Mouse (Mus musculus) hindbrain, embryonic 13.5 days (tissue): ENCODE measurements at regions not wholly inside any gene's neighbourhood (a gene's known extent, or its start where the extent isn't known, plus 50 kb on each side); places are given as distances from the start of the nearest gene placed in this dataset.
A peak's percentile ranks its signal among the peaks of the same experiment; 100 is the strongest.

Experiments used
- ATAC-seq: fragments of 200-750 bp; cut with Nextera tagmentation; 2 replicates; pipeline ENCODE4 v1.8.0; 2017; ENCODE audit warnings: moderate TSS enrichment; ENCODE audit not compliant: low FRiP score
- H3K27ac ChIP-seq: fragments of 300-500 bp; sonication (generic); 2 replicates; pipeline ENCODE4 v1.5.1; 2015; ENCODE audit warnings: inconsistent platforms, mild to moderate bottlenecking, moderate library complexity
- H3K27me3 ChIP-seq: fragments of 300-500 bp; sonication (generic); 2 replicates; pipeline ENCODE4 v1.6.1; 2015; ENCODE audit warnings: mild to moderate bottlenecking, inconsistent platforms
- H3K36me3 ChIP-seq: fragments of 300-500 bp; sonication (generic); 2 replicates; pipeline ENCODE4 v1.6.1; 2015; ENCODE audit warnings: mild to moderate bottlenecking, inconsistent platforms
- H3K4me1 ChIP-seq: fragments of 300-500 bp; sonication (generic); replicated peaks from 2 replicates; pipeline ENCODE4 v1.6.1; 2015; ENCODE audit warnings: inconsistent platforms
- H3K4me2 ChIP-seq: fragments of 300-500 bp; sonication (generic); 2 replicates; pipeline ENCODE4 v1.6.1; 2015; ENCODE audit warnings: inconsistent platforms, mild to moderate bottlenecking, moderate library complexity
- H3K4me3 ChIP-seq: fragments of 300-500 bp; sonication (generic); 2 replicates; pipeline ENCODE4 v1.5.1; 2015; ENCODE audit warnings: mild to moderate bottlenecking, inconsistent platforms
- H3K9ac ChIP-seq: fragments of 300-500 bp; sonication (generic); 2 replicates; pipeline ENCODE4 v1.6.1; 2015; ENCODE audit warnings: mild to moderate bottlenecking, inconsistent platforms
- H3K9me3 ChIP-seq: fragments of 300-500 bp; sonication (generic); 2 replicates; pipeline ENCODE4 v1.6.1; 2016; ENCODE audit warnings: inconsistent platforms
- WGBS: fragments of 180-500 bp; shearing (Covaris S2); methylation state at CpG from one replicate; pipeline ENCODE4 v1.1.7; 2015; 5-methylcytosine and 5-hydroxymethylcytosine counted together

DNA sequence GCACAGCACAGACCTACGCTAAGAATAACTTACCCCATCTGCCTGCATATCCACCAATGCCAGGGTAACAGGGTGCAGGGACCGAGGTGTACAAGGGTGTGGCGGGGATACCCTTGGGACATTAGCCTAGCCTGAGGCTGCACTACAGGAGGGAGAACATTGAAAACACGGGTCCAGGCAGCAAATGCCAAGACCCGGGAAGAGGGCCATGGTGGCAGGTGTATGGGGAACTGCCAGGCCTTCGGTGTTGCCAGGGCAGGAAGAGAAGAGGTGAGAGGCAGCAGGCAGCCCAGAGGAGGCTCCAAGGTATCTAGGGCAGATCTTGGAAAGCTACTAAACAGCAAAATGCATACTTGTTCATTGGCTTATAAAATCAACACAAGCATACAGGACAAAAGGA lies 85.7 kb upstream of the Atp1a1 start:
- no peak for ATAC-seq
- H3K4me2 ChIP-seq = no peak overlapping the region
- no peak overlapping the region for H3K4me3 ChIP-seq
- H3K9ac ChIP-seq = no peak overlapping the region
- H3K27ac ChIP-seq = no peak overlapping the region
- H3K9me3 ChIP-seq = no peaks in the 10 kb centered on the region
- no peaks in the 10 kb centered on the region for H3K27me3 ChIP-seq
- H3K36me3 ChIP-seq = no peaks in the 10 kb centered on the region
- 86% methylated on average over 6 of the region's 6 CpGs for WGBS
- no peaks in the 10 kb centered on the region for H3K4me1 ChIP-seq

DNA sequence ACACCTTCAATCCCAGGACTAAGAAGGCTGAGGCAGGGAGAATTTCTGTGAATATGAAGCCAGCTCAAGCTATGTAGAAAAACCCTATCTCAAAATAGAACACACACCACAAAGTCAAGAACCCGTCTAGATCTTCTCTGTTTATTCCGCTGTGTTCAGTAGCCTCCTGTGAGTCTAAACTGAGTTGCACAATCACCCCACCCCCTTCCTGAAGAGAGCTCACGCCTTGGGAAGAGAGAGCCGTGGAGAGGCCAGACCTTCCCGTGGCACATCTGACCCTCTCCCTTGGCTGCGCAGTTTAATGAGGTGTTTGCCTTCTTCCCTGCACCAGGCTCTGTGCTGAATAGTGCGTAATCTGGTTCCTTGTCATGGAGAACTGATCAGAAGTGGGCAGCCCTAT lies 80.7 kb upstream of the Atp1a1 start:
- H3K4me2 ChIP-seq = no peak overlapping the region
- no peak overlapping the region for H3K9ac ChIP-seq
- 68% methylated on average over 7 of the region's 7 CpGs for WGBS
- H3K9me3 ChIP-seq = peaks cover 7% of the 10 kb centered on the region; the same call in 1 of the 2 replicates
- H3K36me3 ChIP-seq = no peaks in the 10 kb centered on the region
- ATAC-seq = no peak
- no peaks in the 10 kb centered on the region for H3K27me3 ChIP-seq
- H3K27ac ChIP-seq = no peak overlapping the region
- H3K4me3 ChIP-seq = no peak overlapping the region
- H3K4me1 ChIP-seq = no peaks in the 10 kb centered on the region

DNA sequence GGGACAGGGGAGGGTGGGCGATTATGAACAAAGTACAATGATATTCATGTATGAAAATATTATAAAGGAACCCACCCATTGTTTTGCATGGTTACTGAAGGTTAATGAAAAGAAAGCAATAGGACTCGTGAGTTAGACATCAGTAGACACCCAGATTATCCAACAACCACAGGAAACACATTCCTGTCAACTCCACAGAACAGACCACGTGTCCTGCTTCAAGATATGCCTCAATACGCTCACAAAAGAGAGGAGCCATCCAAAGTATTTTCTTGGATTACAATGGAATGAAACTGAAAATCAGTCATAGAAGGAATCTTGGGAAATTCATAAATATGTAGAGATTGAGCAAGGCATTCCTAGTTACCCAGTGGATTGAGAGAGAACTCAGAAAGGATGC lies 68.5 kb upstream of the Atp1a1 start:
- Histone ChIP-seq H3K36me3 (no peaks in the 10 kb centered on the region), H3K9me3 (no peaks in the 10 kb centered on the region)
- 88% methylated on average over 4 of the region's 4 CpGs for WGBS

DNA sequence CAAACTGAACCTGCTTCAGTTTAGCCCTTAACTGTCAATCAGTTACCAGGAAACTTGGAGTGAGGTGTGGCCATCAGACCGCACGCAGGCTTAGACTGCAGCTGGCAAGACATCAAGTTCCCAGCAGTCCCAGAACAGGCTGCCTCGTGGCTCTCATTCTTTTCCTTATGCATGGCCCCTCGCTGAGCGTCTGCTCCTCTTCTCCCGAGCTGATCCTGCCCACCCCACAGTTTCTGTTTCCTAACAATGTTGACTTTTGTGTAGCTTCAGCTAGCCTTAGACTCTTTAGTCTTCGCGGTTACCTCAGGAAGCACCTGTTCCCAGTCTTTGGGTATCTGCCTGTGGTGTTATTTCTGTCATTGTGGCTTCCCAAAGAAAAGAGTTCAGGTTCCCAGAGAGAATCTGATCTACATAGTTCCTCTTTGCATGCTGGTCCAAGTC lies 66.1 kb upstream of the Atp1a1 start:
- ATAC-seq = no peak
- Histone ChIP-seq H3K36me3 (no peaks in the 10 kb centered on the region), H3K9me3 (no peaks in the 10 kb centered on the region), H3K4me1 (peaks cover 13% of the 10 kb centered on the region), H3K4me2 (no peak overlapping the region), H3K27ac (no peak overlapping the region), H3K27me3 (no peaks in the 10 kb centered on the region; the same call in 1 of the 2 replicates), H3K4me3 (no peak overlapping the region), H3K9ac (no peak overlapping the region)
- 44% methylated on average over 8 of the region's 8 CpGs for WGBS

More for the DNA sequence above, 68.5 kb upstream of the Atp1a1 start:
- Histone ChIP-seq H3K4me1 (0 out of 2 replicates have a peak, but pooled peaks cover 4% of the 10 kb centered on the region), H3K4me2 (no peak overlapping the region), H3K4me3 (no peak overlapping the region), H3K27me3 (no peaks in the 10 kb centered on the region; the same call in 1 of the 2 replicates), H3K27ac (no peak overlapping the region), H3K9ac (no peak overlapping the region)
- ATAC-seq = no peak

- no peak overlapping the region for H3K4me3 ChIP-seq
- H3K4me2 ChIP-seq = no peak overlapping the region
- no peaks in the 10 kb centered on the region; the same call in 1 of the 2 replicates for H3K27me3 ChIP-seq
- 89% methylated on average over 3 of the region's 3 CpGs for WGBS
- H3K4me1 ChIP-seq = peaks cover 13% of the 10 kb centered on the region
- H3K36me3 ChIP-seq = no peaks in the 10 kb centered on the region
- ATAC-seq = no peak
- H3K9ac ChIP-seq = no peak overlapping the region
- no peaks in the 10 kb centered on the region for H3K9me3 ChIP-seq
- H3K27ac ChIP-seq = no peak overlapping the region
These were observed 65.3 kb upstream of the Atp1a1 start for GRCm38 (mm10) chr3:101669743-101670142.

DNA sequence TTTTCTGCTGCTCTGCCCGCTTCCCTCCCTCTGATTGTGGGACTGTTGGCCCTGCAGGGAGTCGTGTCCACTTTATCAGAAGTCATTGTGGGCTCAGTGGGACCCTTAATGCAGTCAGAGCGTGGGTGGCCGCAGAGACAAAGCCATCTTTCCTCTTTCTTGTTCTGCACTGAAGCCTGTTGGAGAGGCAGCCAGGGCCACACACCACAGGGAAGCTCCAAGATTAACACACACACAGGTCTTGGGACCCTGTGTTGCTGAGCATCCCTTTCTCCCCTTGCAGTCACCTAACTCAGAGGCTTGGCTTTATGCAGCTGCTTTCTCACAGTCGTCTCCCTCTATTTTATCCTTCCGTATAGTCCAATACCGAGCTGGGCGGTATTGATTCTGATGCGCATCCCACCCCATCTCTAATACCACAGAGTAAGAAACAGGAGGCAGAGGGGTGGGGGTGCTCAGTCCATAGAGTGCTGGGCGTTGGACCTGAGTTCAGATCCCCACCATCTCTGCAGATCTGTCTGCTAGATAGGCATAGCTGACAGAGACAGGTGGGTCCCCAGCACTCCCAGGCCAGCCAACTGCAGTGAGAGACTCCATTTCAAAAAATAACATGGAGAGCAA lies 63.4 kb upstream of the Atp1a1 start:
- Histone ChIP-seq H3K9ac (no peak overlapping the region), H3K4me3 (no peak overlapping the region), H3K4me1 (peaks cover 13% of the 10 kb centered on the region), H3K36me3 (no peaks in the 10 kb centered on the region), H3K9me3 (no peaks in the 10 kb centered on the region), H3K27ac (no peak overlapping the region), H3K27me3 (no peaks in the 10 kb centered on the region; the same call in 1 of the 2 replicates), H3K4me2 (no peak overlapping the region)
- no peak for ATAC-seq
- 61% methylated on average over 10 of the region's 10 CpGs for WGBS

- H3K36me3 ChIP-seq = no peaks in the 10 kb centered on the region
- 33% methylated on average over 4 of the region's 4 CpGs for WGBS
- H3K27ac ChIP-seq = no peak overlapping the region
- no peak for ATAC-seq
- H3K9me3 ChIP-seq = no peaks in the 10 kb centered on the region
- no peak overlapping the region for H3K4me2 ChIP-seq
- H3K4me1 ChIP-seq = peaks cover 13% of the 10 kb centered on the region
- H3K4me3 ChIP-seq = no peak overlapping the region
- no peak overlapping the region for H3K9ac ChIP-seq
- H3K27me3 ChIP-seq = no peaks in the 10 kb centered on the region; the same call in 1 of the 2 replicates
These were observed 62.7 kb upstream of the Atp1a1 start for GRCm38 (mm10) chr3:101667186-101667585.

GRCm38 (mm10) chr3:101666583-101666982 lies 62.1 kb upstream of the Atp1a1 start:
- ATAC-seq = no peak
- WGBS = 93% methylated on average over 8 of the region's 8 CpGs
- H3K4me3 ChIP-seq = no peak overlapping the region

GRCm38 (mm10) chr3:101661184-101661992 lies 56.9 kb upstream of the Atp1a1 start:
- Histone ChIP-seq H3K27me3 (no peaks in the 10 kb centered on the region), H3K4me3 (no peak overlapping the region), H3K9me3 (no peaks in the 10 kb centered on the region), H3K4me2 (no peak overlapping the region), H3K36me3 (no peaks in the 10 kb centered on the region), H3K9ac (no peak overlapping the region), H3K27ac (peak overlapping the region; percentile 82), H3K4me1 (peaks cover 24% of the 10 kb centered on the region)
- WGBS = 38% methylated on average over 9 of the region's 9 CpGs
- ATAC-seq = peak; percentile 81

More at GRCm38 (mm10) chr3:101666583-101666982, 62.1 kb upstream of the Atp1a1 start:
- no peaks in the 10 kb centered on the region; the same call in 1 of the 2 replicates for H3K27me3 ChIP-seq
- no peaks in the 10 kb centered on the region for H3K9me3 ChIP-seq
- no peak overlapping the region for H3K4me2 ChIP-seq
- H3K36me3 ChIP-seq = no peaks in the 10 kb centered on the region
- H3K4me1 ChIP-seq = peaks cover 17% of the 10 kb centered on the region
- no peak overlapping the region for H3K9ac ChIP-seq
- no peak overlapping the region for H3K27ac ChIP-seq

GRCm38 (mm10) chr3:101660635-101661034 lies 56.2 kb upstream of the Atp1a1 start:
- no peaks in the 10 kb centered on the region for H3K36me3 ChIP-seq
- peak overlapping the region; percentile 46; the same call in 1 of the 2 replicates for H3K9ac ChIP-seq
- ATAC-seq = peak; percentile 26; the same call in 1 of the 2 replicates
- H3K4me1 ChIP-seq = peaks cover 24% of the 10 kb centered on the region
- H3K27ac ChIP-seq = peak overlapping the region; percentile 82
- no peaks in the 10 kb centered on the region for H3K27me3 ChIP-seq
- H3K4me3 ChIP-seq = no peak overlapping the region
- no peaks in the 10 kb centered on the region for H3K9me3 ChIP-seq
- no peak overlapping the region for H3K4me2 ChIP-seq
- WGBS = 30% methylated on average over 6 of the region's 6 CpGs

DNA sequence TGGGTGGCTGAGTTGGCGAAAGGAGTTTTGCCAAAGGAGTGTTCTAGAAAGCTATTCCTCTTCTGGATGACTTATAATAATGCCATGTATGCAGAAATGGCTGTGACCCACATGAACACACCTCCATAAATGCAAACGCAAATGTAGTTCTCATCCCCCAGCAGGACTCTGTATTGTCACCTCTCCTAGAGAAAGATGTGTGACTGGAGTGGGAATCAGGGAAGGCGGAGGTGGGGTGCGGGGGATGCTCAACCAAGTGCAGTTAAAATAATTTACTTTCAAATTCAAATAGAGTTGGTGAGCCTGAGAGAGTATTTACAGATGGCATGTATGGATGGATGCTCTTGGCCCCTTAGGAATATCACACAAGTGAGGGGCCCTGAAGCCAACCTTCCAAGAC lies 55.7 kb upstream of the Atp1a1 start:
- WGBS = 74% methylated on average over 4 of the region's 4 CpGs
- H3K4me2 ChIP-seq = no peak overlapping the region
- no peak overlapping the region for H3K4me3 ChIP-seq
- H3K9ac ChIP-seq = no peak overlapping the region
- peak; percentile 22; the same call in 1 of the 2 replicates for ATAC-seq
- H3K27ac ChIP-seq = peak overlapping the region; percentile 82
- H3K9me3 ChIP-seq = no peaks in the 10 kb centered on the region
- H3K4me1 ChIP-seq = peaks cover 24% of the 10 kb centered on the region
- H3K36me3 ChIP-seq = no peaks in the 10 kb centered on the region
- H3K27me3 ChIP-seq = no peaks in the 10 kb centered on the region

- no peaks in the 10 kb centered on the region for H3K36me3 ChIP-seq
- H3K9ac ChIP-seq = no peak overlapping the region
- H3K9me3 ChIP-seq = no peaks in the 10 kb centered on the region
- no peaks in the 10 kb centered on the region for H3K27me3 ChIP-seq
- ATAC-seq = no peak
- peaks cover 30% of the 10 kb centered on the region for H3K4me1 ChIP-seq
- H3K4me2 ChIP-seq = no peak overlapping the region
- no peak overlapping the region for H3K27ac ChIP-seq
- H3K4me3 ChIP-seq = no peak overlapping the region
These were observed 53.5 kb upstream of the Atp1a1 start for GRCm38 (mm10) chr3:101657979-101658378.
